Mouse (Mus musculus) kidney, adult 11 months (tissue): ENCODE results near the gene Lrrc31.
A peak's percentile ranks its signal among the peaks of the same experiment; 100 is the strongest.

Experiments used
- DNase-seq: peaks from one replicate; pipeline ENCODE4 v3.0.0; 2022

Lrrc31 gene

DNA sequence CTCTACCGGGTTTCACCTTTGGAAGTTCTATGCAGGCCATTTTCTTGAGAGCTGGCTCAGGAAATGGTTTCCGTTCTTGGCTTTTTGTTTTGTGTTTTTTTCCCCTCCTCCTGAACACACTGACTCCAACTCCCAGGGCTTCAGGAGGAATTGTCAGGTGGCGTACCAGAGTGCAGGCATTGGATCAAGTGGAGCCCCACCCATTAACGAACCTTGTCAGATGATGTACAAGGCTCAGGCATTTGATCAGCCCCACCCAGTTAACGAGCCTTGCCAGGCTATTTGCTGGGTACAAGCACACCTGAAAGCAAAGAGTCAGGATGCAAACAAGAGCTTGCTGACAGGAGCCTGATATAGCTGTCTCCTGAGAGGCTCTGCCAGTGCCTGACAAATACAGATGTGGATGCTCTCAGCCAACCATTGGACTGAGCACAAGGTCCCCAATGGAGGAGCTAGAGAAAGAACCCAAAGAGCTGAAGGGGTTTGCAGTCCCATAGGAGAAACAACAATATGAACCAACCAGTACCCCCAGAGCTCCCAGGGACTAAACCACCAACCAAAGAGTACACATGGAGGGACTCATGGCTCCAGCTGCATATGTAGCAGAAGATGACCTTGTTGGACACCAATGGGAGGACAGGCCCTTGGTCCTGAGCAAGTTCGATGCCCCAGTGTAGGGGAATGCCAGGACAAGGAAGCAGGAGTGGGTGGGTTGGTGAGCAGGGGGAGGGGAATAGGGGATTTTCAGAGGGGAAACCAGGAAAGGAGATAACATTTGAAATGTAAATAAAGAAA is at the start of gene Lrrc31:
TSS of gene Lrrc31 (minus strand) at position 133 of the 795 bp plus-strand sequence.
- peak; percentile 33 for DNase-seq

DNA sequence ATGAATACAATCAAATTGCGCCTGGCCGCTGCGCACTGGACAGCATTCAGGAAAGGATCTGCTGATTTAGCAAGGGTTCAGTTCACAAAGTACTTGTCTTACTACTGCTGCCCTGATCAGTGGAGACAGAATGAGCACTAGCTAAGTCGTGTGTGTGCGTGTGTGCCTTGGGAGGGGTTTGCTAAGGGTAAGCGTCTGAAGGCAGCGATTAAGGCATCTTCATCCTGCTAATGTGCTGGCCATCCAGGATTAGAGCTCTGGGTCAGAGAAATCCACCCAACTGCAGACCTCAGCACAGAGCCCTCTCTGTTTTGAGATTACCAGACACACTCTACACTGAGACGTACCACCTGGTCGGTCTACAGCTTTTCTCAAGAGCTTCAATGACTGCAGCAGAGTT is 48.7 kb upstream of the Lrrc31 start:
- no peak for DNase-seq

DNA sequence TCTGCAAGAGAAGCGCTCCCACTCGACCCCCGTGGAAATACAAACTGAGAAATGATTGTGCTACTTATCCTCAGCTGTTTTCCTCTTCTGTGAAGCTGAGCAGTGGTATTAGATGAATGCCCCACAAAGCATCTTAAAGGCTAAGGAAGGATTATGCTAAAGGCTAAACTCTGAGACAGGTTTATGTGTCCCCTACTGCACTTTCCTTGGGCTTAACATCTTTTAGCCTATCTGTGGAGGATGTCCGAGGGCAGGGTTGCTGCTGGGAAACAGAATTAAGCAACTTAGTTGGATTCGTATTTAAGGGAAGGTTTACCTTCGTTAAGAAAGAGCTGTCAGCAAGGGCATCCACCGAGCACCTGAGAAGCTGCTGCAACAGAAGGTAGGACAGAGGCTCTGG is 46.4 kb upstream of the Lrrc31 start, which contains the start of gene Samd7:
TSS of gene Samd7 (plus strand) at position 288 of the 400 bp plus-strand sequence.
- no peak for DNase-seq

DNA sequence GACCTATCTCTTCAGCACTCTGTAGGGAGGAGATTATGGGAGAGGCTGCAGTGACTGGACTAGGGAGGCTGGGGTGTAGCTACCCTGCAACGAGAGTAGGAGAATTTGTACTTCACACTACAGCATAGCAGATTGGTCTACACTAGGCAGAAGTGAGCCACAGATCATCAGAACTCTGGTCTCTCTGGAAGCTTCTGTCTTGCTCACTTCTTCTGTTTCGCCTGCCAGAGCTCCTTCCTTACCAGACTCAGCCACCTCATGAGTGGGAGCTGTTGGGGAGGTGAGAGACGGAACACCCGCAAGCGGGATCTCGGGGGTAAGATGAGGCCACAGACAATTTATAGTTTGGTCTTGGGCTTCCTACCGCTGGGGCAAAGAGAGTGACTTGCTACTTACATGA is 43.2 kb upstream of the Lrrc31 start:
- no peak for DNase-seq

DNA sequence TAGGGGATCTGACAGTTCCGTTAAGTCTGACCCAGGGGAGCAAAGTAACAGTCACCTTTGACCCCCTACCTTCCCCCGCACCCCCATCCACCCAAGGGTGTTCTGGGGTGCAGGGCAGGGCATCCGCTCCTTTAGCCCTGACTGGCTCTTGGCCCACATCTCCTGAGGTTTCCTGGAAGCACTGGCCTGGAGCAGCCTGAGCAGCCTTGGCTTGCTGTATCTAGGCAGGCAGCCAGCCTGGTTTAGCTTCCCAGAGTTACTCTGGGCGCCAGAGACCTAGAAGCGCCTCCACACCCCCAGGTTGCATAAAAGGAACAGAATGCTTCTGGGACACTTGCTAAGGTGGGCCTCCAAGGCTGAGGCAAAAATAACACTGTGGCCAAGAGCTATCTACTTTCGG is 41.7 kb upstream of the Lrrc31 start:
- DNase-seq = peak; percentile 79

DNA sequence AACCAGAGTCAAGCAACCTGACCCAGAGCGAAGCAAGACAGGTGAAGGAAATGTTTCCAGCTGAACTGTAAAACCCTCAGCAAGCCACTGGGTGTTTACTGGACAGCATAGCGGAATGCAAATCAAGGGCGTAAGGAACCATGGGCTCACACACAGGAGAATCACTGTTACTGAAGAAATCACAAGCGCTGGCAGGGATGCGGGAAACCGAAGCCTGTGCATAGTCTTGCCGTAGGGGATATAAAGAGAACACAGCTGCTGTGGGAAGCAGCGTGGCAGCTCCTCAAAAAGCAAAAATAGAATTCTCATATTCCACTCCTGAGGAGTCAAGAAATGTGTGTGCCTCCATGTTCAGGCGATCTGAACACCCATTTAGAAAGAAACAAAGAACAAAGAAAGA is 37.2 kb upstream of the Lrrc31 start:
- DNase-seq = no peak

DNA sequence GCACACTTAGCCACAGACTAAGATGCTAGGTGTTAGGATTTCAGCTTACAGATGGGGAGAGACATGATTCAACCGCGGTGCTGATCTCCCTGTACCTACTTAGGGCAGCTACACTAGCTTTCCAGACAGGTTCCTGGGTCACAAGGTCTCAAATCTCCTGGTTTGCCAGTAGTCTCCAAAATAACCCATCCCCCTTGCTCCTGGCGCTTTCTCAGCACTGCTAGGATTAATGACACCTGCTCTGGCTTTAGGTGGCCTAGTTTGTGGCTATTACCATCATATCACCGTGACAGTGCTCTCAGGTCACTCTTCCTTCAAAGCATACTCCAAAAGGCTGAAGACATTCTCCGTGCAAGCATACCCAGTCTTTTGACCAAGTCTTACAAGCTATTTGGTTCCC is 29.4 kb upstream of the Lrrc31 start:
- no peak for DNase-seq

DNA sequence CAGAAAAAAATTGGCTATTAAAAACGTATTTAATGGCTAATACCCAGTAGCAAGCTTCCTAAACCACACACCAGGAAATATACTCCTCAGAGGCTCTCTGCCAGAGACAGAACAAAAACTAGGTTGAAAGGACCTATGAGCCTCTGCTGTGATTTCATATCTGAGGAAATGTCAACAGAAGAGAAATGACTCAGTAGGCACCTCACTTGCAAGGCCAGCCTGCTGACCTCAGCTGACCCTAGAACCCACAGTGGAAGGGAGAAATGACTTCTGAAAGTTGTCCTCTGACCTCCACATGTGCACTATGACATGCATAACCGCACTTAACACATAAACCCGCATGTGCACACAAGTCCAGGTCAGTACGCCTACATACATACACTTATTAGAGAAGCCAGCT is 27.6 kb upstream of the Lrrc31 start:
- no peak for DNase-seq

DNA sequence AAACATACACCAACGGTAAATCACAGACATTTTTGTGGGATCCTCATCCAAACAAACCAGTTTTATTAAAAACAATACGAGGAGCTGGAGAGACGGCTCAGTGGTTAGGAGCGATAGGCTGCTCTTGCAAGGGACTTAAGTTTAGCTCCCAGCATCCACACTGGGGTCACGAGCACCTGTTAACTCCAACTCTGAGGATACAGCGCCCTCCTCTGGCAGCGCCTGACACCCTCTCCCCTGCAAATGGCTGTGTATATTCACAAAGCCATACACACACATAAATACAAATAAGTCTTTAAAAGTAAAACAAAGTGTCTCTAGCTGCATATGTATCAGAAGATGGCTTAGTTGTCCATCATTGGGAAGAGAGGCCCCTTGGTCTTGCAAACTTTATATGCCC is 25.9 kb upstream of the Lrrc31 start:
- no peak for DNase-seq

DNA sequence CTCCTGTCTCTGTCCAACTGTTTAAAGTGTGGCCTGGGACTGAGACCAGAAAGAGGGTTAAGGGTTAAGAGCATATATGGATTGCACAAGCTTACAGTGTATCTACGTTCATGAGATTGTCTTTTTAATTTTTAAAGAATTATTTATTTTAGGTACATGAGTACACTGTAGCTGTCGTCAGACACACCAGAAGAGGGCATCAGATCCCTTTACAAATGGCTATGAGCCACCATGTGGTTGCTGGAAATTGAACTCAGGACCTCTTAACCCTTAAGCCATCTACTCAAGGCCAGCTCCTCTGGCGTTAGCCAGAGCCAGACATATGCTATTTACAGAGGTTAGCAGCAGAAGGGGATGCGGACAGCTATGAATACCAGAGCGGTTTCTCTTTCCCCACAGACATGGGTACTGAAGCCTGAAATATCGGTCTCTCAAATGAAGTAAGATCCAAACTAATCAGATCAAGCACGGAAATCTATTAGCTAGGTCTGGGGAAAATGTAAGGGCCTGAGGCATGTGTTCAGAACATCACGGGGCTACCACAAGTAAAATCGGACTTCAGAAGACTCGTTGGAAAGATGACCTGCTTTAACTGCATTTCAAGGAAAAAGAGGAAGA is 25.3 kb upstream of the Lrrc31 start:
- DNase-seq = no peak

DNA sequence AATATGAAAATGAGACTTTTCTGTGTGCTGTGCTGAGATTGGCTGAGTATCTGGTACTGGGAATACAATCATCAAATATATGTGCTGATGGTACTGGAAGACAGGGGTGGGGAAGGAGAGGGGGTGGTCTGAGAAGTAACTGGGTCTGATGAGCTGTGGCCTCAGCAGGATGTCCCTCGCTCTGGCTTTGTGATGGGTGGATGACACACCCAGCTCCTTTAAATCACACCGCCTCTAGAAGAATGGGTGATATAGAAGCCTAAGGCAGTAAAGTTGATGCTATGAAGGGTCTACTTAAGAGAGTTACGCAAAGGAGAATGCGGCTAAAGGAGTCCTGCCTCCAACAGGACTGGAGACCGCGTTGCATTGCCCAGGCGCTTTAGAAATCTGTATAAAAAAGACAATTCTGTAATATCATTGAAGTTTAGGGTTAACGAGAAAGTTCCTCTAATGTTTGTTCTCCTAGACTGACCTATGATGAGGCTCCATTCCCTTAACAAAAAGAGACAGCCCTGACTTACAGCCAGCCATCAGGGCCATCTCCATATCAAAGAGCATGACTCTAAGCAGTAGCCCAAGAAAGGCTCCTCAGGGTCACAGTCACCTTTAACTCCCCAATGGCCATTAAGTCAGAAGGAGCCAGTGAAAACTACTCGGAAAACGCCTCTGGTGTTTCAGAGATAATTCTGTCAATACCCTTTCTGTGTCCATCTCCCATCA is 24.6 kb upstream of the Lrrc31 start:
- no peak for DNase-seq

DNA sequence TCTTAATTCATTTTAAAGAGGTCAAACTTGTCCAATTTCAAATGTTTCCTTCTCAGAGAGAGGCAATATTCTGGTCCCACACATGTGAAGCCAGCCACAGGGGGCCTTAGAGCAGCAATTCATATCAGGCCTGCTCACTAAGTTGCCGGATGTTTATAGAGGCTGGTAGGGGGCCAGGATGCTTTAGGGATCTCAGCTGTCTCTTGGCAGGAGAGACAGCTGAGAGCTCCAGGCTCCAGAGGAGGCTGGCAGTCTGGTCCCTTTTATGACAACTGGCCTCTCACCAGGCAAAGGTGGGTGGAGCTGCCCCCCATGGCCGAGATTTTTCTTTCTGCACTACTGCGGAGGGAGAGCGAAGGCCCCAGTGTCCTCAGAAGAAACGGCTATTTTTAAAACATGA is 23.5 kb upstream of the Lrrc31 start:
- no peak for DNase-seq

DNA sequence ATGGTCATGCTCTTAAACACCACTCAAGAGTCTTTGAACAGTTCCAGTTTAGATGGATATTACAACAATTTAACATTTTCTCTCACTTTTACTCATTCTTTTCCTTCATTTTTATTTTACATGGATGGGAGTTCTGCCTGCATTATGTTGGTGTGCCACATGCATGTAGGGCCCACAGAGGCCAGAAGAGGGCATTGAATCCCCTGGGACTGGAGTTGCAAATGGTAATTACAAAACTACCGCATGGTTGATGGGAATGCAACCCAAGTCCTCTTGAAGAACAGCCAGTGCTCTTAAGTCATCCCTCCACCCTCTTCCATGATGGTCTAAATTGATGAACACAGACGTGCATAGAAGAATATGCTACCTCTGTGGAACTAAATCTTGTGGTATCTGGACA is 22.8 kb upstream of the Lrrc31 start:
- no peak for DNase-seq

DNA sequence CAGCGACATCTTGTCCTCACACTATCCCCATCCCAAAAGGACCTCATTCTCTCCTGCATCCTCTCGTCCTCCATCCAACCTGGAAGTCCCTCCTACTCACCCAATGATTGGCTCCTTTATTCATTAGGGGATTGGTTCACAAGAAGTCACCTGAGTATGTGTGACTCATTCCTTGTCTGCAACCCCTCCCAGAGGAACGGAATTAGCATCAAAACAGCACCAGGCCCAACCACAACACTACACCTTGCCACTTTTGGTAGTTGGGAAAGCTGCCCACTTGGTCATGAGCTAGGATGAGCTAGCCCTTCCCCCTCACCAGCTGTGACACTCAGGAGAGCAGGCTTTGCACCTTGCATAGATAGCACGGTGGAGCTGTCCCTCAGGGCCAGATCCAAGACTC is 22.4 kb upstream of the Lrrc31 start:
- no peak for DNase-seq

DNA sequence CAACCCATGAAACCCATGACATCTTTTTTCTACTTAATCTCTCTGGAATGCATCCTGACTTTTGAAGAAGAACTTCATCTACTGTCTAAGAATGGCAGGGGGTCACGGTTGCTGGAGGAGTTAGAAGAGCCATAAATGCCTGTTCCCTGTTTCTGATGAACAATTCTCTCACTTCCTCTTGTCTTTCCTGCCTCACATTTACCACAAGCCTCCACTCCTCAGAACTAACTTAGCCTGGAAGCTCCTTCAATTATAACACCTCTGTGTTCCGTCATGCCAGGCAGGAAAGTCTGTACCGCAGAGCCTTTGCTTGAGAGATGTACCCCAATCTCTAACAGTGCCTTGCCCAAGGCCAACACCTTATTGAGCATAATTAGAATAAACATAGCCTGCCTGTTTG is 19.0 kb upstream of the Lrrc31 start:
- DNase-seq = no peak

DNA sequence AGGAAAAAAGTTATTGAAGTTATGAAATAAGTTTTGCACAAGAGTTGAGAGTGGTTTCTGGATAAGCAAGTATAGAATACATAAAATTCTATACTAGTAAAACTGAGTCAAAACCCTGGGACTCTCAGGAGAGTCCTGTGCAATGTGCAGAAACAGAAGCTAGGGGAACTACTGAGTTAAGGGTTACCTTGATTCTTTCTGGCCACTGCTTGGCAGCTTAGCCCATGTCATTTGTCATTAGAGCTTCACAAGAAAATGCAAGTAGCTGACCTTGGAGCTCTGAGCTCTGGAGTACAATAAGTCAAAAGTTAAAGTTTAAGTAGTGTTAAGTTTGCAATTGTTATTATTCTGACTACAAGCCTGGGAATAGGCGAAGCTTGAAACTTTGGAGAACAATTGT is 13.7 kb upstream of the Lrrc31 start:
- DNase-seq = peak; percentile 43

DNA sequence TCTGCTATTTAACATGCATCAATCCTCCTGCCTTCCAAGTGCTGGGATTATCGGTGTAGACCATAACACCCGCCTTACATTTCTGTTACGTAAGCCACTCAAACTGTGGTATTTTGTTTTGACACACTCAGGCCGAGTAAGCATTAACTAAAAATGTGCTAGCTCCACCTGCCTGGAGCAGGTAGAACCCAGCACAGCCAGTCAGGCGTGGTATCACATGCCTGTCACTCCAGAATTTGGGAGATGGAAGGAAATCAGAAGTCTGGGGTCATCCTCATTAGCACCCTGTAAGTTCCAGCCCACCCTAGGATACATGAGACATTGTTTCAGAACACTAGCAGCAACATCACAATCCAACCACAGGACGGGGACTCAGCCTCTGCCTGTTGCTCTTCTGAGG is 10.5 kb upstream of the Lrrc31 start:
- peak; percentile 56 for DNase-seq

DNA sequence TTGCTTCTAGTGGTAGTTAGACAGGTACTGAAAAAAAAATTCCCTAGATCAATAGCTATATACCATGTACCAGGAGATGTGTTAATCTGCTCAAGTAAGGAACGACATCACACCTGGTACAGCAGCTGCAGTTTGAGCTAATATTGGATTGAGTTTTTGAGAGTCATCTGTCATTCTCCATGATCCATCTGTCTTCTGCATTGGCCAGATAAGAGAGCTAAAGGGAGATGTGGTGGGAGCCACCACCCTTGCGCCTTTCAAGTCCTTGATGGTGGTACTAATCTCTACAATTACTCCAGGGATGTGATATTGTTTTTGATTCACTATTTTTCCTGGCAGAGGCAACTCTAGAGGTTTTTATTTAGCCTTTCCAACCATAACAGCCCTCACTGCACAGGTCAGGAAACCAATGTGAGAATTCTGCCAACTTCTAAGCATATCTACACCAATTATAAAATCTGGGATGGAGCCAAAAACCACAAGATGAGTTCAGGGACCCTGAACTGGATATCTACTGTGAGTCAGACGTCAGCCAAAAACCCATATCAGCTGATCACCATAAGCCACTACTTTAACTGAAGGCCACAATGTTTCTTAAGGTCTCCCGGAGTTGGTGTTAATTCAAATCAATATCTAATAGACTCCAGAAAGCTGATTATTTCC is 7.1 kb upstream of the Lrrc31 start:
- DNase-seq = no peak

DNA sequence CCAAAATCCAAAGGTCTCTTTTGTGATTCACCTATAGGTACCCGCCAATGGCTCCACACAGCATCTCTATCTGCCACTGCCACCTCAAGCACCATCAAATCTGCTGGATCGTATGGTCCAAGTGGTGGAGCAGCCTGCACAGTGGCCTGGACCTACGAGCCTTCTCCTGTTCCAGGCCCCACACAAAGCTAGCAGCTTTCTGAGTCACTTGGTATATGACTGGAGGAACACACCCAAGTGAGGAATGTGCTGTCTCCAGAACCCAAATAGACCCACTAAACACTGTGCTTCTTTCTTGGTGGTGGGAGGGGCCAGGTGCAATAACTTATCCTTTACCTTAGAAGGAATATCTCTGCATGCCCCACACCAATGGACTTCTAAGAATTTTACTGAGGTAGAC is 6.3 kb upstream of the Lrrc31 start:
- no peak for DNase-seq

DNA sequence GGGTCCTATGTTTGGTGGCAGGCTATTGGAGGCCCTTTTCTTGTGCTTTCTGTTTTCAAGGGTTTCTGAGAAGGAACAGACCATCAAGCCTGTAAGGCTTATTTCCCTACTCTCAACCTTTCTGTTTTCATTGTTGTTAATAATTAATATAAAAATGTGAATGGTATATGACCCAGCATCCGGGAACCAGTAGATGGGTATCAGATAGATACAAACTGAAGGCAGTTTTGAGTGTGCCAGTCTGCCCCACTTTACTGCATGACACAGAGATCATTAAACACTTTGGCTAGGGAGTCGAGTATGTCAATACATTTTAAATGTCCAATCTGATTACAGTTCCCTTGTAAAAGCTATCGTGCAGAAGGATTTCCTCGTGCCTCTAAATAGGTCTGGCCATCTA is 1.8 kb downstream of the Lrrc31 start:
- DNase-seq = no peak

DNA sequence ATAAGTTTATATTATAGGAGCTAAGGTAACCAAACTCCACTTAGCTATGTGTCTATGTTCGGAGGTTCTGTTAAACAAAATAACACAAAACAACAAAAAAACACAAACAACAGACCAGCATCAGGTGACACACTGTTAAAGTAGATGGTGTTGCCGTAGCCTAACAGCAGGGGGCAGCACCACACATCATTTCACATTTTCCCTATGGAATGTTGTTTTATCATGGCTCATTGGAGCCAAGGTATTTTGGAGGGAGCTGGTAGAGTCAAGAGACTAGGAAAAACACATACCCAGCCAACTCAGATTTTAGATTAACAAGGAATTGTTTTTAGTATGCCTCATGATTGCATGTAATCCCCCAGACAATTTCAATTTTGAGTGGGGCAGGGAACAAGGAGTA is 3.3 kb downstream of the Lrrc31 start:
- peak; percentile 74 for DNase-seq

DNA sequence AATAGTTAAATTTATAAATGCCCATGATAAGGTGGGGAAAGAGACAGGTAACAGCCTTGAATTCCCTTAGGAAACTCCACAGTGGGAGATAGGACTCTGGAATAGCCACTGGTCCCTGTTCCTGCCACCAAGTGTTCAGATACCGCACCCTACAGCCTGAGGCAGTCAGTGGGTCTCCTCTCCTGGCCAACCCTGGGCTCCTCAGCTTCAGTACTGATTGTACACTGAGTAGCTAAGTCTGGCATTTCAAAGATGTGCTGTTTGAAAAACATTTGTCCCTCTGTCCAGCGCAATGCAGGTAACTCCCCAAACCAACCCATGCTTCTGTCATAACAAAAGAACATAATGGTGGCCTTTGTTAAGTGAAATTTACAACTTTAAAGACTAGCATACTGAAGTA is 4.0 kb downstream of the Lrrc31 start:
- DNase-seq = no peak

DNA sequence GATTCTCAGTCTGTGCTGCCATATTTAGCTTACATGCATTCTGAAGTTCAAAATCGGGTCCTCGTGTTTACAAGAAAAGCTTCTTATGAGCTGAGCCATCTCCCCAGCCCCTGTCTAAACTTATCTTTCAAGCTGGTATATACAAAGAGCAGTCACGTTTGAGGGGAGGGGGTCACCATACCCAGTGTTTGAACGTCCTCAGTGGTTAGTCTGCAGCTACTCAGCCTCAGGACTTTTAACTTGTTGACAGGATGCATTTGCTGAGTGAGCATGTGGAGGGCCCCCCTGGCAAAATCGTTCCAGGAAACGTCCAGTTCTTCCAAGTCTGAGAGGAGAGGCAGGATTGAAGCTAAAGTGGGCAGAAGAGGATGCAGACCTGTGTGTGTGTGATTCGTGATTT is 8.7 kb downstream of the Lrrc31 start:
- no peak for DNase-seq

DNA sequence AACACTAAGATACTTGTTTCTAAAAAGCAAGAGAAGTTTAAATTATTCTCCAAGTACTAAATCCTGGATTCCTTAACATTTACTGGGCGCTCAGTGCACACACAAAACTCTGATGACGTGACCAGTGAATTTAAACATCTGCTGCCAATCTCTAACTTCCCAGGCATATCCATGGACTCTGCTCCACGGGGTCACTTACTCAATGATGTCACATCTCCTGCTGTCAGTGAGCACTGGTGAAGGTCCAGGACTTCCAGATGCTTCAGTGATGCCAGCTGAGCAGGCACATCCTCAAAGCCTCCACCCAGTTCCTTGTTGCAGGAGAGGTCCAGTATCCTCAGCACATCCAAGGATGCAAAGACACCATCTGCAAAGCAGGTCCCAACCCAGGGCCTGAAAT is 12.4 kb downstream of the Lrrc31 start:
- no peak for DNase-seq
